ENCODE assay signal across 9 mouse cellular contexts in the genomic region with DNA sequence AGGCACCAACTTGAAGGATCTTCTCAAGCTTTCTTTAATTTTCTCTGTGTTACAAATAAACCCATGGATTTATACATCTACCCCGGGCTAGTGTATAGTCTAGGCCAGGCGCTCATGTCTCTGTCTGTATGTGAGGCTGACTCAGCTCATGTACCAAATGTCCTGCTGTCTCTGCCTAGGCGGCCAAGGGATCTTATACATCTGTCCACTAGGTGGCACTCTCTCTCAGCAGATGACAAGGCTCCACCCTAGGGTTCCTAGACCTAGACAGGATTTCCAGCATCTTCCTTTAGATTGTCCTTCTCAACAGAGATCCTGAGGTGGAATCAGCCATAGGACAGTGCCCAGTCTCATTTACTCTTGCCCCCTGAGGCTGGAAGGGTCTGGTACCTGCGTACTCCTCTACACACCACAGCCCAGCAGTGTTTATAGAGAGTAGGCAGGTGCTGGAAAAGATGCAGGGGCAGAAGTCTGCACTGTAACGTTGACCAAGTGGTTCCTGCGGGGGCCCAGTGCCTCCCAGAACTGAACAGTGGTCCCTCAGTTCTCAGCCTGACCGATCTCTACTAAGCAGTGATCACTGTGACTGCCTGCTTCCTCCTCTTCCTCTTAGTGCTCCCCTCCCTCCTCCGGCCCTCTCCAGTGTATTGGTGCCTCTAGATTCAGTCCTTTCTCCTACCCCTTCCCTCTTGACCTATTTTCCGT. TPM values are rescaled to one million over a fixed set of nuclear protein-coding genes. Genes with fewer than 3 reads are reported as not detected.
DNase-seq lines count a peak whose midpoint lies in the region; ATAC-seq and TF ChIP-seq lines count a peak whose summit lies in the region.
"Had no signal": no experiment of that assay in that cellular context is flagged by ENCODE, and none has a peak within 500 bp of the region (broad histone marks: within the 10 kb centered on the region; RNA-seq: fewer than 3 reads in every experiment).

No protein-coding gene starts in this region.

- WGBS in forebrain, embryonic 11.5 days, result 71% methylated on average over 9 of the region's 9 CpGs
- 39% methylated on average over 9 of the region's 9 CpGs for WGBS in liver, embryonic 13.5 days (ENCODE audit: insufficient replicate concordance)
- 65% methylated on average over 9 of the region's 9 CpGs for WGBS in neural tube, embryonic 12.5 days
- 58% methylated on average over 9 of the region's 9 CpGs for WGBS in stomach, postnatal 0 days

- H3K27me3 ChIP-seq in E14TG2a.4 (ENCODE audit: insufficient read depth, low read length), result no peaks in the 10 kb centered on the region
- H3K27me3 ChIP-seq in forebrain, embryonic 11.5 days (ENCODE audit: control insufficient read depth, insufficient read depth, low read length), result no peaks in the 10 kb centered on the region
- no peaks in the 10 kb centered on the region for H3K27me3 ChIP-seq in liver, embryonic 13.5 days
- no peaks in the 10 kb centered on the region for H3K27me3 ChIP-seq in neural tube, embryonic 12.5 days (replicated peaks)
- H3K27me3 ChIP-seq in stomach, postnatal 0 days (ENCODE audit: control insufficient read depth, insufficient read depth, low read length), result no peaks in the 10 kb centered on the region
- H3K27me3 ChIP-seq: liver, embryonic 15.5 days had no signal

- no peak for TF ChIP-seq EP300 in stomach, postnatal 0 days (optimal IDR thresholded peaks at IDR 0.05)

- peaks cover 47% of the 10 kb centered on the region for H3K4me1 ChIP-seq in E14TG2a.4 (replicated peaks; ENCODE audit: low read depth, low read length)
- H3K4me1 ChIP-seq in forebrain, embryonic 11.5 days (replicated peaks; ENCODE audit: control insufficient read depth, insufficient read depth, low read length), result no peaks in the 10 kb centered on the region
- peaks cover 14% of the 10 kb centered on the region for H3K4me1 ChIP-seq in liver, embryonic 13.5 days (replicated peaks)
- peaks cover 9% of the 10 kb centered on the region for H3K4me1 ChIP-seq in neural tube, embryonic 12.5 days
- H3K4me1 ChIP-seq in stomach, postnatal 0 days (replicated peaks; ENCODE audit: control insufficient read depth, insufficient read depth), result no peaks in the 10 kb centered on the region
- H3K4me1 ChIP-seq: liver, embryonic 15.5 days had no signal

- DNase-seq in c-Kit-negative CD71-positive TER-119-positive erythroid progenitor cells, embryonic 14.5 days (ENCODE audit: low read depth, low spot score), result peak; percentile 56
- peak; percentile 81 for DNase-seq in forebrain, embryonic 11.5 days (ENCODE audit: low spot score)
- DNase-seq in heart, postnatal 10 days, result peak; percentile 88 to 90
- peak; percentile 80 to 83 for DNase-seq in kidney, postnatal 36 days
- DNase-seq in liver, embryonic 13.5 days, result peak; percentile 58
- DNase-seq in stomach, postnatal 0 days (ENCODE audit: low spot score), result peak; percentile 76

- peak; percentile 69 for ATAC-seq in forebrain, embryonic 11.5 days (replicated peaks; ENCODE audit: low FRiP score)
- peak; percentile 47 for ATAC-seq in liver, embryonic 13.5 days (ENCODE audit: low read depth)
- peak; percentile 74 for ATAC-seq in neural tube, embryonic 12.5 days (ENCODE audit: low FRiP score, low read depth)
- peak; percentile 85 for ATAC-seq in stomach, postnatal 0 days (ENCODE audit: low FRiP score, low TSS enrichment)

- no peak overlapping the region for H3K9ac ChIP-seq in forebrain, embryonic 11.5 days (ENCODE audit: low read length)
- no peak overlapping the region for H3K9ac ChIP-seq in liver, embryonic 13.5 days
- H3K9ac ChIP-seq in neural tube, embryonic 12.5 days, result no peak overlapping the region
- no peak overlapping the region for H3K9ac ChIP-seq in stomach, postnatal 0 days (ENCODE audit: low read length)
- H3K9ac ChIP-seq: liver, embryonic 15.5 days had no signal

- H3K27ac ChIP-seq in forebrain, embryonic 11.5 days (ENCODE audit: low read depth, low read length), result no peak overlapping the region
- no peak overlapping the region for H3K27ac ChIP-seq in liver, embryonic 13.5 days
- H3K27ac ChIP-seq in neural tube, embryonic 12.5 days, result no peak overlapping the region
- no peak overlapping the region for H3K27ac ChIP-seq in stomach, postnatal 0 days (replicated peaks)
- H3K27ac ChIP-seq: liver, embryonic 15.5 days had no signal

- intact Hi-C loops in heart, postnatal 10 days (cut with DNase I), result loop anchor here (1.0 kb wide), 1 partner anchor 62 kb away; no protein-coding TSS in a partner anchor

- H3K36me3 ChIP-seq in E14TG2a.4 (ENCODE audit: insufficient read depth, low read length), result peaks cover 21% of the 10 kb centered on the region; the same call in 1 of the 2 replicates
- H3K36me3 ChIP-seq in forebrain, embryonic 11.5 days (ENCODE audit: control insufficient read depth, insufficient read depth, low read length), result no peaks in the 10 kb centered on the region
- H3K36me3 ChIP-seq in liver, embryonic 13.5 days, result no peaks in the 10 kb centered on the region
- peaks cover 20% of the 10 kb centered on the region for H3K36me3 ChIP-seq in neural tube, embryonic 12.5 days
- H3K36me3 ChIP-seq in stomach, postnatal 0 days (ENCODE audit: control insufficient read depth, insufficient read depth, low read length), result peaks cover 5% of the 10 kb centered on the region; the same call in 1 of the 2 replicates
- H3K36me3 ChIP-seq: liver, embryonic 15.5 days had no signal

- no peak overlapping the region for H3K4me3 ChIP-seq in E14TG2a.4 (replicated peaks; ENCODE audit: low read length)
- no peak overlapping the region for H3K4me3 ChIP-seq in forebrain, embryonic 11.5 days (ENCODE audit: low read depth, low read length)
- H3K4me3 ChIP-seq in liver, embryonic 13.5 days (replicated peaks), result no peak overlapping the region
- no peak overlapping the region for H3K4me3 ChIP-seq in neural tube, embryonic 12.5 days
- H3K4me3 ChIP-seq in stomach, postnatal 0 days (ENCODE audit: low read depth, low read length), result no peak overlapping the region
- H3K4me3 ChIP-seq: liver, embryonic 15.5 days had no signal

- H3K4me2 ChIP-seq in forebrain, embryonic 11.5 days (ENCODE audit: low read depth, low read length, severe bottlenecking), result no peak overlapping the region
- H3K4me2 ChIP-seq in liver, embryonic 13.5 days, result no peak overlapping the region
- no peak overlapping the region for H3K4me2 ChIP-seq in neural tube, embryonic 12.5 days (replicated peaks)
- H3K4me2 ChIP-seq in stomach, postnatal 0 days (replicated peaks; ENCODE audit: low read depth), result no peak overlapping the region
- H3K4me2 ChIP-seq: liver, embryonic 15.5 days had no signal

- peak; percentile 75 for TF ChIP-seq CTCF in E14TG2a.4 (conservative IDR thresholded peaks at IDR 0.05; ENCODE audit: low read length)
- TF ChIP-seq CTCF in stomach, postnatal 0 days (IDR thresholded peaks at IDR 0.05; ENCODE audit: low read depth), result peak; percentile 99

- H3K9me3 ChIP-seq in E14TG2a.4 (ENCODE audit: low read length), result peaks cover 6% of the 10 kb centered on the region
- no peaks in the 10 kb centered on the region for H3K9me3 ChIP-seq in forebrain, embryonic 11.5 days (ENCODE audit: control insufficient read depth, low read length)
- no peaks in the 10 kb centered on the region for H3K9me3 ChIP-seq in liver, embryonic 13.5 days (replicated peaks)
- H3K9me3 ChIP-seq in neural tube, embryonic 12.5 days, result no peaks in the 10 kb centered on the region
- H3K9me3 ChIP-seq in stomach, postnatal 0 days (ENCODE audit: control insufficient read depth, low read length), result no peaks in the 10 kb centered on the region
- H3K9me3 ChIP-seq: liver, embryonic 15.5 days had no signal

RNA-seq across cellular contexts. Expression of gene Ctnnbip1, which starts 31.3 kb away (rescaled TPM):
- polyA plus RNA-seq in forebrain, embryonic 11.5 days (2014; fragmentation: Nextera tagmentation; extraction: Ambion mirVana), result 71.7 and 72.1 TPM in 2 replicates
- 10 to 100 TPM; 57.2 to 63.7 TPM for total RNA-seq in heart, postnatal 10 days (2021)
- 5.5 and 6.5 TPM in 2 replicates for polyA plus RNA-seq in liver, embryonic 13.5 days (2015; fragmentation: Nextera tagmentation; extraction: Ambion mirVana)
- polyA plus RNA-seq in neural tube, embryonic 12.5 days (2016; fragmentation: Nextera tagmentation; extraction: Ambion mirVana), result 75.6 and 89.2 TPM in 2 replicates
- polyA plus RNA-seq in stomach, postnatal 0 days (2015; fragmentation: Nextera tagmentation; extraction: Ambion mirVana), result 60.1 and 69.5 TPM in 2 replicates

RNA-seq across cellular contexts. Expression of gene Clstn1, which starts 36.9 kb away (rescaled TPM):
- 48.1 and 48.4 TPM in 2 replicates for polyA plus RNA-seq in forebrain, embryonic 11.5 days (2014; fragmentation: Nextera tagmentation; extraction: Ambion mirVana)
- total RNA-seq in heart, postnatal 10 days (2021), result 10 to 100 TPM; 84.3 to 88.1 TPM
- 2.6 and 2.9 TPM in 2 replicates for polyA plus RNA-seq in liver, embryonic 13.5 days (2015; fragmentation: Nextera tagmentation; extraction: Ambion mirVana)
- polyA plus RNA-seq in neural tube, embryonic 12.5 days (2016; fragmentation: Nextera tagmentation; extraction: Ambion mirVana), result 133 and 138 TPM in 2 replicates
- polyA plus RNA-seq in stomach, postnatal 0 days (2015; fragmentation: Nextera tagmentation; extraction: Ambion mirVana), result 28.6 and 30.5 TPM in 2 replicates
